Mouse (Mus musculus): ENCODE data around the gene Mmp23.
"Not testable (repeated sequence)": the region's sequence is repeated elsewhere in the genome, so short reads cannot be mapped to it uniquely, and the experiment has no call there.

- TF ChIP-seq MAFK (IDR thresholded peaks at IDR 0.05; ENCODE audit: insufficient read depth, low read depth, low read length); ZC3H11A (IDR thresholded peaks at IDR 0.05; ENCODE audit: borderline replicate concordance, low read depth, low read length); ZNF384 (IDR thresholded peaks at IDR 0.05; ENCODE audit: low read depth, low read length): not testable (repeated sequence)
- TF ChIP-seq HCFC1 (IDR thresholded peaks at IDR 0.05; ENCODE audit: borderline replicate concordance, insufficient read depth, low read length) (peak; percentile 19; the same call in 1 of the 2 replicates), CHD2 (IDR thresholded peaks at IDR 0.05; ENCODE audit: low read depth, low read length) (peak; percentile 61; the same call in 1 of the 2 replicates)
Measured at GRCm38 (mm10) chr4:155670236-155670635, 17.1 kb upstream of the Mmp23 start.
